Mouse (Mus musculus): Measurements from ENCODE around the gene Adgrg1.
"Not testable (repeated sequence)": the region's sequence is repeated elsewhere in the genome, so short reads cannot be mapped to it uniquely, and the experiment has no call there.

Adgrg1 gene

DNA sequence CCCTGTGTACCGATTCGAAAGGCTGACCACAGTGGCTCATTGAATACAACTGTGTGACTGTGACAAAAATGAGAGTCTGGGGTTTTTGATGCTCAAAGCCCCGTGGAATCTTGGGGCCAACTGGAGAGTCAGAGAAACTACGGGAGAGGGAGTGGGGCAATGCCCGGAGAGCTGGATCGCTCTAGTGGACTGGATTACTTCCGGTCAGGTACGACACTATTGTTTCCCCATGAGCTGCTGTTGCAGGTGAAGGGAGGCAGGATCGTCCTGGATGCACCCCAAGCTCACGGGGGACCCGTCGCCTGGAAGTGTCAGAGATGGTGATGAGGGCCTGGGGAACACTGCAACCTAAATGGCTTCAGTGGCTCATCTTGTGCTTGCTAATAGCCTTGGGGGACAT, 21.5 kb downstream of the Adgrg1 start:
- no peak for DNase-seq (ENCODE audit: low spot score in 2 of 2)

DNA sequence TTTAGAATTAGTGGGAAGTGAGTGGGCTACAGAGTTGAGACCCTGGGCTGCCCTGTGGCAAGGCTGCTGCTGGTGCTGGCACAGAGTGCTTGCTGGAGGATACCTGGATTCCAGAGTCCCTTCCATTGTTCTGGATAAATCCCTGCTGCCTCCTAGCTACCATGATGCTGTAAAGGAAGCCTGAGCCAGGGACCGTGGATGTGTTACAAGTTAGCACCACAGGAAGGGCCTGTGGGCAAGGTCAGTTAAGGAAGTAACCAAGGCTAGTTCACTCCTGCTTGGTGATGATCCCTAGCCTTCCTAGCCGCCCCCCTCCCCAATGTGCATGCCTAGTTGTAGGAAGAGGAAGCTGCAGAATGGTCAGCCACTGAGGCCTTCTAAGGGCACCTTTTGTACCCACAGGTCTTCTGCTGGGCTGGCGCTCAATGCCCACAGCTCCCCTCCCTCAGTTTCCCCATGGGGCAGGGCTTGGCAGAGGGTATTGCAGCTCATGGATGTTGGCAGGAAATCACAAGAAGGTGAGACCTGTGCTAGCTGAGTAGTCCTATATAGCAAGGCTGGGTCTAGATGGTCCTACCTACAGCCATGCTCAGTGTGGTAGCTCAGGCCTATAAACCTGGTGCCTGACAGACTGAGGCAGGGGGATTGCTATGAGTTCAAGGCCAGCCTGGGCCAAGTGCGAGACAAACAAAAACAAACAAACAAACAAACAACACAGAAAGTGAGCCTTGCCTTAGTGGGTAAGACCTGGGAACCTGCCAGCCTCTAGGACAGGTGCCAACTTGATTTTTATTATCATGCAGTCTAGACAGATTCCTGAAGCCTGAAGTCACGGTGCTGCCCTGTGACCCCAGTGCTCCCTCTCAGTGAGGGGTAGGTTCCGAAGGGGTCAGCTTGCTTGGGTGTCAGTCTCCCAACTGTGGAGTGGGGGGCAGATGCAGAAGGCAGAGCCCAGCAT, 22.6 kb downstream of the Adgrg1 start:
- DNase-seq (ENCODE audit: low spot score in 2 of 2), result no peak

DNA sequence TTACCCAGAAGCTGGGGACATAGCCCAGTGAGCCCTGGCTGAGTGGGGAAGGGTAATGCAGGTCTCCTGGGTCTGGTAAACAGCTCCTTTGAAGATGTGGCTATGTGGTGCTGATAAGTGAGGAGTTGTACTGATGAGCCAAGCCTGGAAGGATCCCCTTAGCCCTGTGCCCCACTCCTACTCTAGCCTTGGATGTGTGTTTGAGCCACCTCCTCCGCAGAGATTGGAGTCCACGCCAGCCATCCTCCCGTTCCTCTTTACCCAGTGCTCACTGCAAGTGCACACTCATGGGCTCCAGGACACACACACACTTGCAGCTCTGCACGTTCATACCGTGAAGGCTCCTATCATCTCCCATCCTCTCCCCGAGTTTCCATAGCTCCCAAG, 23.3 kb downstream of the Adgrg1 start:
- DNase-seq (ENCODE audit: low spot score in 2 of 2), result no peak

- DNase-seq (ENCODE audit: low spot score in 2 of 2), result no peak
These were observed 23.9 kb downstream of the Adgrg1 start for GRCm38 (mm10) chr8:94998431-94998830.

GRCm38 (mm10) chr8:94999004-94999403, 24.5 kb downstream of the Adgrg1 start:
- no peak for DNase-seq (ENCODE audit: low spot score in 2 of 2)

- DNase-seq (ENCODE audit: low spot score in 2 of 2), result no peak
These were observed 25.4 kb downstream of the Adgrg1 start for GRCm38 (mm10) chr8:94999956-95000355.

DNA sequence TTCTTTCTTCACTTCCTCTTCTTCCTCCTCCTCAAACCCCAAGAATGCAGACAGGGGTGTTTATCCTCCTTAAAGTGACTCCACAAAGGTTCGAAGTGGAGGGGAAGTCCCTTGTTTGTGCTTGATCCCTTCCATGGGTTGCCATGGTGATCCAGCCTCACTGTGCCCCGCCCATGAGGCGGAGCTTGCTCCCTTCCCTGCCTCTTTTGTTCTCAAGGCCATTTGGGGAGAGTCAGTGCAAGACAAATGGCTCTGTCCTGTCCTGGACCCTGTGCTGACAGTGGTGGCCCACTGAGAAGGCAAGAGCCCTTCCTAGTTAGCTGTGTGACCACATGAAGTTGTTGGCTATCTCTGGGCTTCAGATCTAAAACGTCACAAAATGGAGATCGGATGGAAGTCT, 26.1 kb downstream of the Adgrg1 start:
- DNase-seq (ENCODE audit: low spot score in 2 of 2), result no peak

GRCm38 (mm10) chr8:95001165-95001564, 26.6 kb downstream of the Adgrg1 start:
- no peak for DNase-seq (ENCODE audit: low spot score in 2 of 2)

- DNase-seq (ENCODE audit: low spot score in 2 of 2), result peak; percentile 58 to 67
These were observed 27.1 kb downstream of the Adgrg1 start for GRCm38 (mm10) chr8:95001655-95002054.

GRCm38 (mm10) chr8:95002089-95002655, 27.6 kb downstream of the Adgrg1 start:
- no peak for DNase-seq (ENCODE audit: low spot score in 2 of 2)

GRCm38 (mm10) chr8:95012442-95012919, 37.9 kb downstream of the Adgrg1 start:
- no peak for DNase-seq (ENCODE audit: low spot score in 2 of 2)

GRCm38 (mm10) chr8:95015866-95016265, 41.3 kb downstream of the Adgrg1 start:
- DNase-seq (ENCODE audit: low spot score in 2 of 2), result no peak

DNA sequence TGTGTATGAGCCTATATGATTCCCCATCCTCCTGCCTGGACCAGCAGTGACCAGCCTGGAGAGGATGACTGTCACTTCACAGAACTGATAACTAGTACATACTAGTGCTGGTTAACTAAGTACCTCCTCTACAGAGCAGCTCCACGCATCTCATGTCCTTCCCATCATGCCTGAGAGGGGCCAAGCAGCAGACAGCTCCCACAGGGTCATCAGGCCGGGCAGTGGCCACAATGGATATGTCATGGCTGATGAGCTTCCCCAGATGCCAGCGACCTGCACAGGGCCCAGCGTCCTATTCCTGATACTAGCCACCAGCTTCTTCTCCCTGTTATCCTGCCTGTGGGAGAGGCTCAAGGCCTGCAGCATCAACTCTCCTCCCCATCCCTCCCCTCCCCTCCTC, 42.1 kb downstream of the Adgrg1 start:
- DNase-seq (ENCODE audit: low spot score in 2 of 2), result no peak

- DNase-seq (ENCODE audit: low spot score in 2 of 2), result no peak
These were observed 42.9 kb downstream of the Adgrg1 start, which contains the start of gene Adgrg3 for GRCm38 (mm10) chr8:95017451-95017850. Adgrg3 (plus strand) TSS chr8:95017692.

DNA sequence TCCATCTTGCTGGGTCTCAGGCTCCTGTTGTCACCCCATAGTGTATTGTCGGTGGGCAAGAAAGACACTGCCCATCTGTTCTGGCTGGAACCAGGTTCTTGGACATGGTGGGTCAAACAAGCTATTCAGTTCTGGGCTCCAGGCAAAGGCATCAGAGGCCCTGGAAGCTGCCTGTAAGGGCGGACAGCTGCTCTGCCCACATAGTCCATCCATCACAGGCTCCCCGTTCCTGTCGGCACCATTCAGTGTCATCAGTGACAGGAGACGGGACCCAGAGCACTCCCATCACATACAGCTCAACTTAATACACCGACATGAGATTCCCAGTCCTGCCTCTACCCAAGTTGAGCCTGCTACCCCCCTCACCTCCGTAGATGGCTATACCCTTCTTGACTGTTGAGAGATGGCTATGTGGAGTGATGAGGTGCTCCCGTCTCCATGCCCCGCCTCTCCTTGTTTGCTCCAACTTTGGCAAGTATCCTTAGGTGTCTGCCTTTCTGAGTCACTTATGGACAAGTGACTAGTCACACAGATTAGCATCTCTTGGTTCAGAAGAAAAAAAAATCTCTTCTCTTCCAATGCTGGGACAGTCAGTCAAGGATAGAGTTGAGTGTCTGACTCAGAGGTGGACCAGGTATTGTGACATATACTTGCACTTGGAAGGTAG, 43.6 kb downstream of the Adgrg1 start:
- DNase-seq (ENCODE audit: low spot score in 2 of 2), result no peak

DNA sequence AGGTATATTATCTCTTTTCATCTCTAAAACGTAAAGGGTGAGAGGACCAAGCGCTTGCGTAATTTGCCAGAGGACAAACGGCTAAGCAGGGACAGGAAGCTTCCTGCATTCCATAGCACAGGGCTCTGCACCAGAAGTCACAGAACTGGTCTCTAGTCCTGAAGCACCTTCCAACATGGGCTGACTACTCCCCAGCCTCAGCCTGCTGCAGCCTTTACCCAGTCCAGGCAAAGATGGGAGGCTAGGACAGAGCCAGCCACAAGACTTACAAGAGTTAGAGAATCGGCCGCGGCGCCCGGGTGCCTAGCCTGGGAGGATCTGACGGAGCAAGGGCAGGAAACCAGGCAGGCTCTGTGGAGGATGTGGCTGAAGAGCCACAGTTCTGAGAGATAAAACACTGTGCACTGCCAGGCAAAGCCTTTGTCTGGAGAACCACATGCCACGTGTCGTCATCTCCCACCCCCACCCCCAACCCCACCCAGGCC, 45.8 kb downstream of the Adgrg1 start:
- DNase-seq (ENCODE audit: low spot score in 2 of 2), result no peak

DNA sequence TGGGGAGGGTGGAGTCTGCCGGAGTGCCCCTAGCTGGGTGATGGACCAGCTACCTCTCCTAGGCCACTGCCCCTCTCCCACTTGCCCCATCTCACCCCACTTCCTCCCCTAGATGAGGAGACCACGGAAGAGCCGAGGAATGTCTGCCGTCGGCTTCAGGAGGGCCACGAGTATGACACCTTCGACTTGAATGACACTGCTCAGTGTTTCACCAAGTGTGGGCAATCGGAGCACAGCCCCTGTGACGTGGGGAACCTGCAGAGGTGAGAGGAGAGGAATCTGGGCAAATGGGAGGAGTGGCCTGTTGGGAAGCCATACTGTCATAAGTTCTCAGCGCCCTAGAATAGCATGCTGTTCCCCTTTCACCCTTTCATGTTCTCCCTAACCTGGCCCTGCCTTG, 46.3 kb downstream of the Adgrg1 start:
- no peak for DNase-seq (ENCODE audit: low spot score in 2 of 2)

GRCm38 (mm10) chr8:95023201-95023600, 48.6 kb downstream of the Adgrg1 start:
- DNase-seq (ENCODE audit: low spot score in 2 of 2), result no peak

DNA sequence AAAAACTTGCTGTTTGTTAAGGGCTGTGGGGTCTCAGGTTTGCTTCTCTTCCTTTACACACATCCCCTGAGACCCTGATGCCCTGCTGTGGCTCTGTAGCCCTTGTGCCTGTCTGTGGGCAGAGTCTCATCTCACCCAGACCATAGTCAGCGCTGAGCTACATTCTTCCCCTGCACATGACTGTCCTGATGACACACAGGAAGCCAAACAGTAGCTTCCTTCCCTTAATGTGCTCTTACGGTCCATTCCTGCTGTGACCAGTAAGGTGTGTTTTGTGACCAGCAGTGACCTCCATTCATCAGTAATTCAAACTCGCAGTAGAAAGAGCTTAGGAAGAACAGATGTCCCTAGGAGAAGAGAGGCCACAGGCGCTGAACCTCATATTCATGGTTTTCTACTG, 49.8 kb downstream of the Adgrg1 start:
- no peak for DNase-seq (ENCODE audit: low spot score in 2 of 2)

- DNase-seq (ENCODE audit: low spot score in 2 of 2), result no peak
These were observed 50.9 kb downstream of the Adgrg1 start for GRCm38 (mm10) chr8:95025421-95025820.

GRCm38 (mm10) chr8:95028391-95028790, 53.8 kb downstream of the Adgrg1 start:
- DNase-seq (ENCODE audit: low spot score in 2 of 2), result not testable (repeated sequence)
